Mouse (Mus musculus) embryonic fibroblast, embryonic 13.5 days (primary cell): ENCODE results near the gene Eif2ak3.

Experiments used
- CTCF ChIP-seq: IDR thresholded peaks from 2 replicates; pipeline ENCODE4 v1.5.1; 2011; ENCODE audit warnings: mild to moderate bottlenecking, control low read depth, low read length, moderate library complexity, borderline replicate concordance; ENCODE audit not compliant: insufficient read depth
- POLR2A ChIP-seq: IDR thresholded peaks from 2 replicates; pipeline ENCODE4 v1.6.1; 2011; ENCODE audit warnings: low read depth, mild to moderate bottlenecking, control low read depth, low read length, moderate library complexity

GRCm38 (mm10) chr6:70954040-70954439, 109.7 kb downstream of the Eif2ak3 start:
- TF ChIP-seq POLR2A (no peak), CTCF (no peak)
